In the genomic region with DNA sequence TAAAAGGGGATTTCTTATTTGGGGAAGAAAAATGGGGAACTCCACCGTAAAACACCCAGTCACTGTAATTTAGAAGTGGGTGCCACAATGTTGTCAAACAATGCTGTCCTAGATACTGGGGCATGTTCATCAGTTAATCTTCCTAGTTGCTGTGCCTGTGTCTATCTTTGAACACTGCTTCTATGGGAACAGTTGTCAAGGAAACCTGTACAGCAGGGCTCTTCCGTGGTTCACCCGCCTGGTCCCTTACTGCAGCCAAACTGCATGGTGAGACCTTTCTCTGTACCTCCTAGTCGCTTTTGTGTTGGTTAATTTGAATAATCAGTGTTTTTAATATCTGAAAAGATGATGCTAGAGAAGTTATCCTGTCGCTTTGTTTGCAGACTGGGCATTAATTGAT, we compare ENCODE assay signal across 13 mouse cellular contexts. TPM values are rescaled to one million over a fixed set of nuclear protein-coding genes. Genes with fewer than 3 reads are reported as not detected.
A peak's percentile ranks its signal among the peaks of the same experiment; 100 is the strongest.
DNase-seq lines count a peak whose midpoint lies in the region; ATAC-seq and TF ChIP-seq lines count a peak whose summit lies in the region.
"Had no signal": no experiment of that assay in that cellular context is flagged by ENCODE, and none has a peak within 500 bp of the region (broad histone marks: within the 10 kb centered on the region; RNA-seq: fewer than 3 reads in every experiment).

No protein-coding gene starts in this region.

- peak; percentile 83 for ATAC-seq in hindbrain, postnatal 0 days
- peak; percentile 75; the same call in 1 of the 2 replicates for ATAC-seq in neural tube, embryonic 15.5 days (ENCODE audit: low FRiP score)
- ATAC-seq: intestine, embryonic 15.5 days had no signal

- H3K36me3 ChIP-seq in hindbrain, postnatal 0 days (ENCODE audit: insufficient read depth, low read length) = no peaks in the 10 kb centered on the region
- H3K36me3 ChIP-seq in neural tube, embryonic 15.5 days = no peaks in the 10 kb centered on the region
- H3K36me3 ChIP-seq: heart, embryonic 10.5 days; intestine, embryonic 15.5 days had no signal

- no peak overlapping the region for H3K4me2 ChIP-seq in hindbrain, postnatal 0 days (ENCODE audit: low read depth, low read length)
- H3K4me2 ChIP-seq in neural tube, embryonic 15.5 days = no peak overlapping the region
- H3K4me2 ChIP-seq: intestine, embryonic 15.5 days had no signal

- H3K9me3 ChIP-seq in hindbrain, postnatal 0 days (ENCODE audit: low read length) = no peaks in the 10 kb centered on the region
- H3K9me3 ChIP-seq in neural tube, embryonic 15.5 days (replicated peaks) = no peaks in the 10 kb centered on the region
- H3K9me3 ChIP-seq: heart, embryonic 10.5 days; intestine, embryonic 15.5 days had no signal

- no peak for TF ChIP-seq CTCF in left cerebral cortex, adult 2 months (IDR thresholded peaks at IDR 0.05)
- no peak for TF ChIP-seq CTCF in hindbrain, postnatal 0 days (IDR thresholded peaks at IDR 0.05; ENCODE audit: low read depth)

- no peaks in the 10 kb centered on the region for H3K27me3 ChIP-seq in hindbrain, postnatal 0 days (ENCODE audit: insufficient read depth, low read length)
- H3K27me3 ChIP-seq in neural tube, embryonic 15.5 days (replicated peaks) = no peaks in the 10 kb centered on the region
- H3K27me3 ChIP-seq: intestine, embryonic 15.5 days had no signal

- intact Hi-C loops in left cerebral cortex, adult 2 months (cut with DNase I) = no loop called here
- intact Hi-C loops in left cerebral cortex, postnatal 36 days (cut with DNase I) = no loop called here
- intact Hi-C loops in heart, postnatal 10 days (cut with DNase I) = no loop called here

- H3K9ac ChIP-seq in hindbrain, postnatal 0 days (replicated peaks; ENCODE audit: low read length) = no peak overlapping the region
- no peak overlapping the region for H3K9ac ChIP-seq in neural tube, embryonic 15.5 days (replicated peaks)
- H3K9ac ChIP-seq: intestine, embryonic 15.5 days had no signal

- DNase-seq in left cerebral cortex, adult 2 months (ENCODE audit: extremely low spot score in 1 of 2, low spot score in 2 of 2) = no peak
- DNase-seq in left cerebral cortex, postnatal 36 days (ENCODE audit: low spot score in 2 of 2) = no peak
- DNase-seq in embryo, embryonic 10.5 days (ENCODE audit: low spot score) = peak; percentile 64
- peak; percentile 84 for DNase-seq in hindbrain, postnatal 0 days (ENCODE audit: low spot score)
- no peak for DNase-seq in gastrocnemius, postnatal 10 days
- DNase-seq in heart, postnatal 10 days = no peak
- DNase-seq in cerebellum, adult 11-12 months = no peak
- DNase-seq: right cerebral cortex, postnatal 25 days had no signal

- H3K4me3 ChIP-seq in left cerebral cortex, adult 2 months = no peak overlapping the region
- H3K4me3 ChIP-seq in hindbrain, postnatal 0 days (ENCODE audit: low read length) = no peak overlapping the region
- H3K4me3 ChIP-seq in neural tube, embryonic 15.5 days (replicated peaks) = no peak overlapping the region
- H3K4me3 ChIP-seq: heart, embryonic 10.5 days; intestine, embryonic 15.5 days had no signal

- peak overlapping the region; percentile 29; the same call in 1 of the 2 replicates for H3K27ac ChIP-seq in left cerebral cortex, adult 2 months
- H3K27ac ChIP-seq in hindbrain, postnatal 0 days = peak overlapping the region; percentile 26; the same call in 1 of the 2 replicates
- H3K27ac ChIP-seq in neural tube, embryonic 15.5 days (replicated peaks) = peak overlapping the region; percentile 45; the same call in 1 of the 2 replicates
- H3K27ac ChIP-seq: heart, embryonic 10.5 days; intestine, embryonic 15.5 days; macrophage had no signal

- 26% methylated on average over 5 of the region's 5 CpGs for WGBS in hindbrain, postnatal 0 days
- WGBS in neural tube, embryonic 15.5 days = 32% methylated on average over 5 of the region's 5 CpGs

- H3K4me1 ChIP-seq in hindbrain, postnatal 0 days (ENCODE audit: insufficient read depth, low read length) = peaks cover 8% of the 10 kb centered on the region
- peaks cover 32% of the 10 kb centered on the region for H3K4me1 ChIP-seq in neural tube, embryonic 15.5 days

RNA-seq across cellular contexts. Expression of a gene that starts 41.2 kb away (rescaled TPM):
- 10 to 100 TPM; 41.5 to 46.9 TPM for total RNA-seq in left cerebral cortex, adult 2 months (2021)
- 10 to 100 TPM; 37.6 to 43.7 TPM for total RNA-seq in left cerebral cortex, postnatal 36 days (2021)
- 48.6 and 59.5 TPM in 2 replicates for total RNA-seq in hindbrain, postnatal 0 days (2014; rRNA removed)
- 32.7 and 33.5 TPM in 2 replicates for polyA plus RNA-seq in hindbrain, postnatal 0 days (2015; fragmentation: Nextera tagmentation; extraction: Ambion mirVana)
- polyA plus RNA-seq in neural tube, embryonic 15.5 days (2015; fragmentation: Nextera tagmentation; extraction: Ambion mirVana) = 29.1 and 35.0 TPM in 2 replicates
- total RNA-seq in gastrocnemius, postnatal 10 days (2021) = 1 to 10 TPM; 3.5 to 3.9 TPM
- 1 to 10 TPM; 4.4 to 4.8 TPM for total RNA-seq in heart, postnatal 10 days (2021)
- total RNA-seq: liver, adult 2 months had no signal

Comparison
In these comparisons a context has a peak if more than half of its experiments do, and no peak if none do; other contexts are left out.
1. DNase-seq: peak in embryo, embryonic 10.5 days (single experiment) and hindbrain, postnatal 0 days (single experiment); none in left cerebral cortex, adult 2 months (0 of 2), left cerebral cortex, postnatal 36 days (0 of 2), gastrocnemius, postnatal 10 days (single experiment), heart, postnatal 10 days (0 of 2) and cerebellum, adult 11-12 months (single experiment).
2. Peak in every context shown above with its lines, with median percentiles within 50 percentile points of each other: H3K27ac ChIP-seq.